Mouse (Mus musculus) c-Kit-positive CD71-negative TER-119-negative erythroid progenitor cells, embryonic 14.5 days (primary cell): ENCODE results near the gene Cfap70.

Experiments used
- DNase-seq: peaks from one replicate; pipeline ENCODE4 v3.0.0-alpha.2; 2013; ENCODE audit warnings: low read depth

Gene Cfap70

GRCm38 (mm10) chr14:20423046-20423445, 29.0 kb downstream of the Cfap70 start:
- DNase-seq: no peak

- DNase-seq: no peak
Observed at GRCm38 (mm10) chr14:20422257-20422656, 29.8 kb downstream of the Cfap70 start.

GRCm38 (mm10) chr14:20400071-20400470, 52.0 kb downstream of the Cfap70 start:
- no peak for DNase-seq

- DNase-seq: no peak
Observed at GRCm38 (mm10) chr14:20398864-20399263, 53.2 kb downstream of the Cfap70 start.

GRCm38 (mm10) chr14:20397220-20397619, 54.8 kb downstream of the Cfap70 start:
- DNase-seq: no peak

DNA sequence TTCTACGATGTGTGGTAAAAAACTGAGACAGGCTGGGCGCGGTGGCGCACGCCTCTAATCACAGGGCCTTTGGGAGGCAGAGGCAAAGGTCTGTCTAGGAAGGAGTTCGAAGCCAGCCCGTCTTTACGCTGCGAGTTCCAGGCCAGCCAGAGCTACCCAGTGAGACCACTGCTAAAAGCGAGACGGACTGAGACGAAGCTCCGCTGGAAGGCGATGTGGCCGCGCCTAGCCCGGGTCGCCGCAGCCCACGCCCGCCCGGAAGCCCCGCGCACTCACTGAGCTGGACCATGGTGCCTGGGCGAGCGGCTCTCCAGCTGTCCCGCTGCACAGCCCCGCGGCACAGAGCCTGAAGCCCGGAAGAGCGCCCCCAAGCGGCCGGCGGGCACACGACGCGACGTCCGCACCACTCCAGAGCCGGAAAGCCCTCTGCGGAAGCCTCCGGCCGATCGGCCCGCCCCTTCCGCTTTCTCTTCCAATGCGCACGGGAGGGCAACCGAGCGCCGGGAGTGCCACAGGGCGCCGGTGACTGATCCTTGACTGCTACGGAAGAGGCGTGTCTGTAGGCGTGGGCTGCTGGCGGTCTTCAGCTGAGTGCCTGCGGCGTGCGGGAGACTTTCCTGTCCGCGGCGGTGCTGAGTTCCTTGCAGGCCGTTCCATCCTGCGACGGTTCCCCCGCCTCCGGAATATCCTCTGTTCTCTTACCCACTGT, 58.7 kb downstream of the Cfap70 start, which contains the start of gene Mrps16:
TSS of gene Mrps16 (minus strand) at position 430 of the 709 bp plus-strand sequence.
- DNase-seq: peak; percentile 94

GRCm38 (mm10) chr14:20392326-20392725, 59.7 kb downstream of the Cfap70 start:
- no peak for DNase-seq

DNA sequence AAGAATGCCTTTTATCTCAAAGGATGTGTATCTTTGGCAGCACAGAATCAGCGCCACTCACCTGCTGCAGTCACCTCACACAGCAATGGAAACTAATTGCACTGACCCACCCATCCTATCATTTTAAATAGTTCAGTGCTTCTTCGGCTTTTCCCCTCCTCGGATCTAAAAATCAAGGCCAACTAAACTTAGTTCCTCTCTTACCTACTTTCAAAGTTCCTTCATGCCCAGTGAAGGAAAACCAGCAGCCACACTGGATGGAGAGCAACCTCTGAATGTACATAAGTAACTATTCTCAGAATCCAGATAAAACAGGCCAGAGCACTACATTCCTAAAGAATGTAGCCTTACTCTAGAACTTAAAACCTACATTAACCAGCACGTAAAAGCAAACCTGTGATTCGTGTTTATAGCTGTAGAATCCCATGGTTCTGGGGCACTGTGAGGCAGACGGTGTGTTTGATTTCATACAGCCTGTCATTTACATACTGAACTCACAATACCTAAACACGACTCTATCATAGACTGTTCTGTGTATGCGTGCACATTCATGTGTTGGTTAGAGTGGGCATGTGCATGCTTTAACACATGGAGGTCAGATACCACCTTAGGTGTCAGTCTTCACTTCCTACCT, 62.5 kb downstream of the Cfap70 start:
- no peak for DNase-seq

- peak; percentile 81 for DNase-seq
Observed at GRCm38 (mm10) chr14:20388441-20389129, 63.4 kb downstream of the Cfap70 start, which contains the start of gene Dnajc9. Gene Dnajc9, minus strand, starts transcription at chr14:20388910.

DNA sequence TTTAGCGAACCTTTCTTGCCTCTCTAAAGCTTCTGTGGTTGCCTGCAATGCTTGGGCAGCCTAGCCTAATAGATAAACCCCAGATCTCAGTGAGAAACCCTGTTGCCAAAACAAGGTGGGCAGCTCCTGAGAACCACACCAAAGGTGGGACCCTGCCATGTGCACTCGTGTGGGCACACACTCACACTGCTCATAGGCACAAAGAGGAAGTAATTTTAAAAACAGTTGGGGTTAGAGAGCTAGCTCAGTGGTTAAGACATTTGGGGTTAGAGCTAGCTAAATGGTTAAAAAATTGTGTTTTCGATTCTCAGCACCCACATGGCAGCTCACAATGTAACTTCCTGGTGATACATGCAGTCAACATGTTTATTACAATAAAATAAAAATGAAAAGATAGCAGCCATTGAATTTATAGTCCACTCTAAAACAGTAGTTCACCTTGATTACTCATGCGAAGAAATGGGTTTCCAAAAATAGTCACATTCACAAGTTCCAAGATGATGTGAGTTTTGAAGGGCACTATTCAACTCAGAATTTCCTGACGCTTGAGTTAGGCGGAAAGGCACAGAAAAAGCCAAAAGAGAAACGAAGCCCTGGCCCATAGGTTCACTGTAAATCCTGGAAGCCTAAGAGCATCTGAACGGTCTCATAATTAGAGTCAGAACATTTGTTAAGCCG, 72.1 kb downstream of the Cfap70 start:
- DNase-seq: no peak

GRCm38 (mm10) chr14:20379087-20379640, 72.9 kb downstream of the Cfap70 start:
- no peak for DNase-seq

DNA sequence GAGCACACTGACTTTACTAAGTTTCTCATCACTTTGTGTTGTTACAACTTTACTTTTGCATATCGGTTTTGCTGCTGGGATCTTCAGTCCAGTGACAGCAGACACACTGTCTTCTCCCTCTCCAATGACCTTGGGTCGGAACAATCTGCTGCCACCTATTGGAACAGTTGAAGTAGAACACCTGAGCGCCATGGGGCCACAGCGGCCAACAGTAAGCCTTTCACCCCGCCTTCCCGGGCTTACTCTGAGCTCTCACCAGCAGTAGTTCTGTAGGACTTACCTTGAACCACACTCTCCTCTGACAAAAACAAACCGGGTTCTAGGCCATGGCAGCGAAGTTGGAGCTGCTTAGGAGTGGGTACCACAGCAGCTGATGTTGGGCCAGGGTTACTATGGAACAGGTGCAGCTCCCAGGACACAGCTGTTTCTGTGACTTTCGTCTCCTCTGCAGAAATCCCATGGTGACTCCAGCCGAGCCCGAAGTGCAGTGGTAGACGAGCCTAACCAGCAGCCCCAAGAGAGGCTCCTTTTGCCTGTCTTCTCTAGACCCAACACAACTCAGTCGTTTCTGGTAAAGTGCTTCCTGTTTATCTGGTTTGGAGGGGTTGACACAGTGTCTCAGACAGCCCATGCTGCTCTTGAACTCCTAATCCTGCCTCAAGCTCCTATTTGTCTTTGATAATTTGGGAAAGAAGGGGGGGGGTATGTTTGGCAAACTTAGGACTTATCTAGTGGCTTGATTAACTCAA, 73.5 kb downstream of the Cfap70 start:
- DNase-seq: no peak

DNA sequence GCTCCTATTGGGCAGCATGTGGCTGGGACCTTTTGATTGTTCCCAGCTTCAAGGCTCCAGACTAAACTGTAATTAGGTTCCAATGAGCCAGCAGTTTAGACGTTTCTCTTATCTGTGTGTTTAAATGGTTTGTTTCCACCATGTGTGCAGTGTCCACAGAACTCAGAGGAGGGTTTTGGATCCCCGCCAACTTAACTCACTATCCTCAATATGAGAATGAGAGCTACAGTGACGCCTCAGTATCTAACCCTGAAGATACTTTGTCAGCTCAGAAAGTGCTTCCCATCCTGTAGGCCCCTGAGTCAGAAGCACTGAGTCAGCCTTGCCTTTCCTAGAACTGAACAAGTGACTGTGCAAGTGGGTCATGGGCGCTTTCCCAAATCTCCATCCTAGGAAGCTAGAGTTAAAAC, 74.9 kb downstream of the Cfap70 start:
- no peak for DNase-seq

- DNase-seq: no peak
Observed at GRCm38 (mm10) chr14:20371854-20372253, 80.2 kb downstream of the Cfap70 start.

DNA sequence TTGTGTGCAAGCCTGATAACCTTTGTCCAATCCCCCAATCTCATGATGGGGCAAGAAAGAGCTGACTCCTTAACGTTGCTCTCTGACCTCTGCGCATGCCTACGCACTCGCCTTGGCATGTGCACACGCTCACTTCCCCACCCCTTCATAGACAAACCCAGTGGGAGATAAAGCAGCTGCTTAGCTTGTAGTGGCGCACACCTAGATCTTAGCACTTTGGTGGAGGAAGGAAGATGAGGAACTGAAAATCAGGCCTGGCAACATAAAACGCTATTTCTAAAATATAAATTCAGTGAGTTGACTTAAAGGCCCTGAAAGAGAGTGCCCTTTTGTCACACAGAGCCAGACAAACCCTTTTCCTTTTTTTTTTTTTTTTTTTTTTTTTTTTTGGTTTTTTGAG, 81.2 kb downstream of the Cfap70 start:
- DNase-seq: no peak

- DNase-seq: no peak
Observed at GRCm38 (mm10) chr14:20368271-20368670, 83.8 kb downstream of the Cfap70 start.

DNA sequence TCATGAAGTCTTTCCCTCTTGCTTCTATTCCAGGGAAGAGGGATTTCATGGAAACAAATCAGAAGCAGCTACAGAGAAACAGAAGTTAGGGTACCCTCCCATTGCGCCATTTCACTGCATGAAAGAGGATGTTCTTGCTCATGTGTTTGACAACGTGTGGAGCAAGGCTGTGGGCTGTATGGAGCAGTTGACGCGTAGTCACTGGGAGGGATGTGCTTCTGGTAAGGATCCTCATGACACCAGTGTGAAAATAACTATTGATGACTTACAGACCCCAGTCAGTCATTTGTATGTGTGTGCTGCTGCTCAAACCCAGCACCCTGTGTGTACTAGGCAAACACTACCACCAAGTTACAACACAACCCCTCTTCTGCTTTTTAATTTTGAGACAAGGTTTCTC, 88.8 kb downstream of the Cfap70 start:
- DNase-seq: no peak

DNA sequence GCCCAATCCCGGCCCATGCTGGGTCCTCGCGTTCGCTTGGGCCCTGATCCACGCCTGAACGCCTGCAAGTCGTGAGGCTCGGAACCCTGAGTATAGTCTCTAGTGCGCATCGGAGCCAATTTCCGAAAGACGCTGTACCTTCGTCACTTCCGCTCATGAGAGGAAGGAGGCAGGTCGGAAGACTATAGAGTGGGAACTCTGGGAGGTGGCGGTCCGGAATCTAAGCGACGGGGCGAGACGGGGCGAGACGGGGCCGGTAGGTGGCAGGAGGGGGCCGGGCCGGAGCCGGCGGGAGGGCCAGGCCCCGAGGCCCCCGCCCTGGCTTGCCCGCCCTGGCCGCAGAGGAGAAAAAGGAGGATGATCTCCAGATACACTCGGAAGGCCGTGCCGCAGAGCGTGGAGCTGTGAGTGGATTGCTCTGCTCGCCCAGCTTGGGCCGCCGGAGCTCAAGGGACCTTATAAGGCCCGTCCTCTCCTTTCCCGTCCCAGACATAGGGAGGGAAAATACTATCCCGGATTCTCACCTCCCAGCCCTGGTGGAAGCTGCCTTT, 104.0 kb downstream of the Cfap70 start, which contains the start of the genes Ecd and Fam149b:
TSS of gene Ecd (minus strand) at position 131 of the 551 bp plus-strand sequence.
TSS of gene Fam149b (plus strand) at position 172 of the 551 bp plus-strand sequence.
- peak; percentile 99 for DNase-seq

- no peak for DNase-seq
Observed at GRCm38 (mm10) chr14:20347441-20347990, 104.5 kb downstream of the Cfap70 start.

- DNase-seq: no peak
Observed at GRCm38 (mm10) chr14:20345885-20346284, 106.1 kb downstream of the Cfap70 start.
